Mouse (Mus musculus): ENCODE data around the gene 6030468B19Rik. TPM values are rescaled to one million over a fixed set of nuclear protein-coding genes. Genes with fewer than 3 reads are reported as not detected.
"Not testable (repeated sequence)": the region's sequence is repeated elsewhere in the genome, so short reads cannot be mapped to it uniquely, and the experiment has no call there.

The 6030468B19Rik gene
- total RNA-seq, 2 experiments from 2014 or later: not detected

DNA sequence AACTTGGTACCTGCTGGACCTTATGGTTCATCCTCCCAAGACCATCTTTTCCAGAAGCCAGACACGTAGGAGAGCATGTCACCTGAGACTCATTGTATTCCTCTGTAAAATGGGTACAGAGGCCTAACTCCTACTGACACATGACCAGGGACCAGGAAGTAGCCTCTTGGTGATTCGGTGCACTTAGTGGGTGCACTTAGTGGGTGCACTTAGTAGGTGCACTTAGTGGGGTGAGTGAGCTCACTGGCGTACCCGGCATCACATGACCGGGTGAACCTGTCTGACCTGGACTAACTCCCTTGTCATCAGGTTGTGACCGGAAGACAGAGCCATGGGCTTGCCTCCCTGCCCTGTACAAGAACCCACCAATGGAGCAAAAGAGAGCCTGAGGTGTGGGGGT lies 9.3 kb downstream of the 6030468B19Rik start:
- DNase-seq: no peak

DNA sequence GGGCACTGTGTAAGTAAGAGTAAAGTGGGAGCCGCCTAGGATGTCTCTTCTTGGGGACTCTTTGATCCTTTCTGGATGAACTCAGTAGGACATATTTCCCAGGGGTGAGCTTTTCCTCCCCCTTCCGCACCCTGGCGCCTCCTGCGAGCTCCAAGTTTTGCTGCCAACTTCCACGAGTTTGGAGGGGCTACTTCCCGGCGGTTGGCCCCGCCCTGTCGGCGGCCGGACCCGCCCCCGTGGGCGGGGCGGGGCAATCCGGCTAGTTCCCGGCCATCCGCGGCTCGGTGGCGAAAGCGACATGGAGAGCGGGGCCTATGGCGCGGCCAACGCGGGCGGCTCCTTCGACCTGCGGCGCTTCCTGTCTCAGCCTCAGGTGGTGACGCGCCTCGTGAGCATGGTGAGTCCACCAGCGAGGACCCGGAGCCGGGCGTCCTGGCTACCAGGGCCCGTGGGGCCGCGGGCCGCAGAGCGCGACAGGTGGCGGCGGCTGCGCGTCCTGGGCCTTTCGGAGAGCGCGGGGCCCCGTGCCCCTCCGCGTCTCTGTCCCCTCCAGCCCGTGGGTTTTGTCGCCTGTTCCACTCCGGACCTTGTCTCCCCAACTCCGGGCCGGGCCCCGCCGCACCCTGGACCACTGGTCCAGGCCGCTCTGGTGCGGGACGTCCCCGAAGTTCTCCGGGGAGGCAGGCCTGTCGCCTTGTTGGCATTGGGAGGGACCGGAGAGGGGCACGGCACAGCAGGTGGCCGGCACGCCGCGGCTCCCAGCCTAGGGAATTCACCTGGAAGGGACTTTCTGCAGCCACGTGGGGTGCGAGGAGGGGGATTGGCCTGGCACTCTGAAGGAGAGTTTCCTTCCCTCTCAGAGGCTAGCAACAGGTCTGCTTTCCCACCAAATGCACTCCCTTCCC lies 12.2 kb downstream of the 6030468B19Rik start, which contains the start of the genes Gm20708 and Syngr2:
Gene Gm20708 (plus strand): TSS at position 262 of the 905 bp plus-strand sequence.
Gene Syngr2 (plus strand): TSS at position 262 of the 905 bp plus-strand sequence.
- peak; percentile 81 for DNase-seq

DNA sequence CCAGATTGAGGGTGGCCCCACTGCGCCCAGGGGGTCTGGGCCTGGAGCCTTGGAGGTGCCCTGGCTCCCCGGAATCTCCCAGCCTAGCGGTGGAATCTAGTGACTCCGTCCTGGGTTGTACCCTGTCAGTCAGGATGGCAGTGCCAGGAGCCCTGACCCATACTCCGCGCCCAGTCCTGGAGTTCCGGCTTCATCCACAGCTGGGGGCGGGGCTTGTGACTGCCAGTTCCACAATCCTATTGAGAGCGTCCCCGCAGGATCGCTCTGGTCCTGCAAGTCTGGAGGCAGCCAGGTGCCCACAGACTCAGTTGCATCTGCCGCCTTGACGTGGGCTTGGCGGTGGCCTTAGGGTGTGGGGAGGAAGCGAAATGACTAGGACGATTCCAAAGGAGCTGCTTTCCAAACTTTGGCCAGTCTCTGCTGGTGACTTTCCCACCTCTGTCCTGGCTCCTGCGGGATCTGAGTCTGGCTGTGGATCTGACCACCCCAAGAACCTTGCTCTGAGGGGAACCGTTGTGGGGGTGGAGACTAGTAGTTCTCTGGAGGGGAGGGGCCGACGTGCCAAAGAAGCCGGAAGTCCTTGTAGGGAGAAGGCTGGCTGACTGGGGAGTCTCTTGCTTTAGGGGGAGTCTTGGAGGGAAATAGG lies 13.1 kb downstream of the 6030468B19Rik start:
- DNase-seq: peak; percentile 90

DNA sequence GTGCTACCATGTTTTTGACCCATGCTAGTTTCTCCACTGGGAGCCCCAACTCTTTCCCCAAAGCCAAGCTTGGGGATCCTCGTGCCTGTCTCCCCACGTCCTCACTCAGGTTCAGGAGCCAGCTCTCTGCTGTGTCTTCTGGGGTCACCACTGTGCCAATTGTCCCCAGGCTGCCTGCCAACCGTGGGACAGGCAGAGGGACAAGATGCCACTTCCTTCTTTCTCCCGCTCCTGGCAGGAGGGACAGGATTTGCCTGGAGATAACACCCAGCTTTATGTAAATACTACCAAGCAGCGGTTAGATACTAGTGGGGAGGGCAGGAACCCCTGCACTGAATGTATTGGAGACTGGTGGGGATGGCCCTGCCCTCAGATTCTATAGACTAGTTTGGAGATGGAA lies 16.4 kb downstream of the 6030468B19Rik start:
- DNase-seq: no peak

DNA sequence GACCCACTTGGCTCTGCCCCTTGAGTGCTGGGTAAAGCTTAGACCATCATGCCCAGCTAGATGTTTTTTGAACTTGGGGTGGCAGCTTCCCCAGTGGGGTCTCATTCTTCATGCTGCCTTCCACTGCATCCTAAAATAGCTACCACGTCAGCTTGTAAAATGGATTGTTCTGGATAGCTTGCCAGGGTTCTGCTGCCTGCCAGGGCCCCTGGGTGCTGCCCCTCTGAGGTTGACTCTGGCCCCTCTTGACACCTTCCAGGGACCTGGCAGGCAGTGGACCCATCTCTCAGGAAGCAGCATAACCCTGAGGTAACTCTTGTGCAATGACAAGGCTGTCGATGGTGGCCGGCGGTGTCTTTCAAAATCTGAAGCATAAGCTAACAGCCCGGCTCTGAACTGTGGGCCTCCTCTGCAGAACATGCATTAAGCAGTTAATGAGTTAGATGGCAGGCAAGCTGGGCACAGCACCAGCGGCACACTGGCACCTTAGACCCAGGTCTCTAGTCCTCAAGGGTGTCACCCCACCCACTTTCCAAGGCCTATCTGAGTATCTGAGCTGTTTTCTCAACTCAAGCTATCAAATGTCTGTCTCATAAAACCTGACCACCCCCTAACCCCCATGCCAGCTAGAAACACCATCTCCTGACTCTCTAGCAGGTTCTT lies 17.4 kb downstream of the 6030468B19Rik start:
- DNase-seq: no peak

DNA sequence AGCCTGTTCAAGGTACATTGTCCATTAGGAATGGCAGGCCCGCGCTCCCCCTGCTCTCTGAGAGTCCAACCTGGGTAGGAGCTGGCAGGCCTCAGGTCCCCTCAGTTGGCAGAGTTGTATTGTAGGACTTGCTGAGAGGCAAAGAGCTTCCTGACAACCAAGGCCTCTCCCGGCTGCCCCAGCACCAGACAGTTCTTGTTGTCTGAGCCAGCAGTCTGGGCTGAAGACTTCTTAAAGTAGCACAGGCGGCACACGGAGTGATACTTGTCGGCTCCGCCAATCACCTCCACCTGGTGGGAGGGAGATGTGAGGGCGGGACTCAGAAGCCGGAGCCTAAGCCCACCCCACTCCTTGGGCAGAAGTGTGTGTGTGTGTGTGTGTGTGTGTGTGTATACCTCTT lies 18.4 kb downstream of the 6030468B19Rik start:
- DNase-seq: not testable (repeated sequence)

DNA sequence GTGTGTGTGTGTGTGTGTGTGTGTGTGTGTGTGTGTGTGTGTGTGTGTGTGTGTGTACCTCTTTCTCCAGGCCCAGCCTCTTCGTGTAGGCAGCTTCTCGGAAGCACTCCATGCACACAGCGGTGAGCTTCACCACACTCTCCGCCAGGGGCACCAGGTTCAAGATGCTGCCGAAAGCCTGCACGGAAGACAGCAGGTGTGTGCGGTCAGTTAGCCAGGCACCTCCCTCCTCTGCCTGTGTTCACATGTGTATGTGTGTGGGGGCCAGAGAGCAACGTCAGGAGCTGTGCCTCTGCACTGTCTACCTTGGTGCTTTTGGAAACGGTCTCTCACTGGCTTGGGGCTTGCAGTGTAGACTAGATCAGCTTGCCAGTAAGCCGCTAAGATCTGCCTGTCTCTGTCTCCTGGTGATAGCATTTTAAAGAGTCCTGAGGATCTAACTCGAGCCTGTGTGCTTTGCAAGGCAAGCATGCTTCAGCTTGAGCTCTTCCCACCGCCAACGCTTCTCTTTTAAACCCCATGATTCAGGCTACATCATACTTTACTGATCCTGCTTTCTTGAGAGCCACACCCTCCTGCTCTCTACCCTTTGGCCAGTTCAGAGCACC lies 19.0 kb downstream of the 6030468B19Rik start:
- no peak for DNase-seq

DNA sequence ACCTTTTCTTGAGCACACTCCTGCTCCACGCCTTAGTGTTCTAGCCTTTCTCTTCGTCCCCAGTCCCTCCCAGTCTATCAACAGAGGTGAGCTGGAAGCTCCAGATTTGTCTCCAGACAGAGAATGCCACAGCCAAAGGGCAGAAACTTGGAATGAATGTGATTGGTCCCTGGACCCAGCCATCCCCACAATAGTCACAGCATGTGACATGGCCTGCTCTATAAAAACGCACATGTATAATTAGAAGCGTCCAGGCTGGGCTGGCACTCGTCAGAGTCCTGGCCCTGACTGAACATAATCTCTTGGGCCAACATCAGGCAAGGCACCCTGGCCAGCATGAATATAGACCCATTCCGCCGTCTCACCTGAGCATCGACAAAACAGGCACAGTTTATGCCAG lies 21.6 kb downstream of the 6030468B19Rik start:
- DNase-seq: peak; percentile 72

DNA sequence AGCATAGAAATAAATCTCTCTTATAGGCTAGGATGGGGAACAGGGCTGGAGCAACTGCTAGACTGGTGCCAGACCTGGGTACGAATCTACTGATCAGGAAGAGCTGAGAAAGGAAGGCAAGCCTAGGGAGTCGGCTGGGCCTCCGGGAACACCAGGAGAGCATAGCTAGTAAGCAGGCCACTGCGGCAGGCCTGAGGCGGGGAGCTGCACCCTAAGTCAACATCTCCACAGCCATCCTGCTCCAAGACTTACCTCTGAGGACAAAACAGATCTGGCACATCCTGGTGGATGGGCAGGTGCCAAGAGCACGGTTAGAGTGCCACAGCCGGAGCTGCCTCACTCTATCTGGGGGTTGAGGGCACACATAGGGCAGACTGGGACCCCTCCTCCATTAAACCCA lies 22.7 kb downstream of the 6030468B19Rik start:
- no peak for DNase-seq

DNA sequence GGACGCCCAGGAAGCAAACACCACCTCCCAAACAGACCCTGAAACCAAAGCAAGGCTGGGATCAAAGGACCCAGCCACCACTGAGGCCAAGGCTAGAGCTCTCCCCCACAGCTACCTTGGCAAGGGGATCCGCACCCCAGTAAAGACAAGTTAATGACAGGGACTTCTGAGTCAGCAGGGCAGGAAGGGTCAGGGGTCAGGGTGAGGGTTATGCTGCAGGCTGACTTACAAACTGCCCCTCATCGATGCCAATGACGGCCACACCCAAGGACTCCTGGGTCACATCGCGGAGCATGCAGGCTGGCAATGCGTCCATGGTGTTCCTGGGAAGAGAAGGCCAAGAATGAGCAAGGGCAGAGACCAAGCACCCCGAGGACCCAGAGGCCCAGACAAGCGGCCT lies 24.4 kb downstream of the 6030468B19Rik start:
- DNase-seq: no peak

DNA sequence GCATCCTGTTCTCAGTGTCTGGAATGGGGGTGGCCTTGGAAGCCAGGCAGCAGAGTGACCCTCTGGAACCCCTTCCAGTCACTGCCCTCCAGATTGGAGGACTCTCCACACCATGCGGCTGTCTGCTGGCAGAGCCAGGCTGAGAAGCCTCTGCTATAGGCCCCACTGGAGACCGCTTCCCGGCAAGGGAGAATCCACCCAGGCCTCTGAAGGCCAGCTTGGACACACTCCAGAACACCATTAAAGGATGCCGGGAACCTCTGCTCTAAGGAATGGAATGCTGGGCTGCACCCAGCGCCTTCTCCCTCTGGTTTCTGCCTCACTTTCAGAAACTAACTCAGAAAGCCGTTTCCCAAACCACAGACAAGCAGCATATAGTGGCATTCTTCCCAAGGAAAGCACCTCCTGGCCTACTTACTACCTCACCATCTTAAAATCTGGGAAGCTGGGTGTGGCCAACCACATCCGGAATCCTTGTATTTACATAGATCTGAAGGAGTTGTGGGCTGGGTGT lies 25.3 kb downstream of the 6030468B19Rik start:
- peak; percentile 60 for DNase-seq

DNA sequence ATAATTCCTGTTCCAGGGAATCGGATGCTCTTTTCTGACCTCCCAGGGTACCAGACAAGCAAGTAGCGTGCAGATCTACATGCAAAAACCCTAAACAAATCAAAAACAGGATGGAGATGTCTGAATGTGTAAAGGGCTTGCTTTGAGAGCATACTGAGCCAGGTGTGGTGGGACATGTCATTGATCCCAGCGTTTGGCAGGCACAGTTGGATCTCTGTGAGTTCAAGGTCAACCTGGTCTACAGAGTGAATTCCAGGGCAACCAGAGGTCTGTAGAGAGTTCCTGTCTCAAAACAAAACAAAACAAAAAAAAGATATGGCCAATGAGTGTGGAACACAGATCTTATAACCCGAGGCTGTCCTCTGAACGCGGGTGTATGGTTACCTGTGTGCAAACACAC lies 26.0 kb downstream of the 6030468B19Rik start:
- no peak for DNase-seq

DNA sequence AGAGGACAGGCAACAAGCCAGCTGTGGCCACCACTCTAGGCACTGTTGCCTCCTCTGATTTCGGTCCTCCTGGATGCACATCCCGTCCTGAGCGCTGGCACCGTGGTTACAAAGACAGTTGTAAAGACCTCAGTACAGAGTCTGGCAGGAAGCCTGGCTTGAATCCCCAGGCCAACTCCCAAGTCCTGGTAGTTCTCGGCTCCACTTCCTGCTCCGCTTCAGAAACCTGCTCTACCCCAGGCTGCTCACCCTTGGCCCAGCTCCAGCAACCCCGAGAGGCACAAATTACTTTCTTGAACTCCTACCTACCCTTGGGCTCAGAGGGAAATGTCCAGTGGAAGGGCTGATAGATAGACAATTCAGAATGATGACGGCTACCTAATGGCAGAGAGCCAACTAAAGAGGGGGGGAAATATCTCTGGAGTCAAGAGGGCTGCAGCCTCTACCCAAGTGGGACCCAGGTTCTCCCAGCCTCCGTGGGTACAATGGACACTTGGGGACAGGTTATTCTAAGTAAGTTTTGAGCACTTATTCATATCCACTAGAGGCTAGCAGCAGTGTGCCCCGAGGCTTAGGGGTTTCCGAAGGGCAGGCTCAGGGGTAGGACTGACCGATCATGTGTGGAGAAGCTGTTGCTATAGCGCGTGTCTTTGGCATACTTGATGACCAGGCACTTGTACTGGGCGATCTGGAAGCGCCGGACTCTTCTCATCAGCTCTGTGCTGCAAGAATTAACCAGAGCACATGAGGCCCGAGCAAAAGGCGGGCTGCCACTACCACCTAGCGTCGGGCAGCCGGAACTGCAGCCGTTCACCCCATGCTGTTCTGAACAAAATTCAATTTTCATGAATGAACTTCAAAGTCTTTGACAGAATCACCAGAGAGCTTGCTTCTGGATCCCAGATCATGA lies 26.9 kb downstream of the 6030468B19Rik start:
- peak; percentile 89 for DNase-seq

DNA sequence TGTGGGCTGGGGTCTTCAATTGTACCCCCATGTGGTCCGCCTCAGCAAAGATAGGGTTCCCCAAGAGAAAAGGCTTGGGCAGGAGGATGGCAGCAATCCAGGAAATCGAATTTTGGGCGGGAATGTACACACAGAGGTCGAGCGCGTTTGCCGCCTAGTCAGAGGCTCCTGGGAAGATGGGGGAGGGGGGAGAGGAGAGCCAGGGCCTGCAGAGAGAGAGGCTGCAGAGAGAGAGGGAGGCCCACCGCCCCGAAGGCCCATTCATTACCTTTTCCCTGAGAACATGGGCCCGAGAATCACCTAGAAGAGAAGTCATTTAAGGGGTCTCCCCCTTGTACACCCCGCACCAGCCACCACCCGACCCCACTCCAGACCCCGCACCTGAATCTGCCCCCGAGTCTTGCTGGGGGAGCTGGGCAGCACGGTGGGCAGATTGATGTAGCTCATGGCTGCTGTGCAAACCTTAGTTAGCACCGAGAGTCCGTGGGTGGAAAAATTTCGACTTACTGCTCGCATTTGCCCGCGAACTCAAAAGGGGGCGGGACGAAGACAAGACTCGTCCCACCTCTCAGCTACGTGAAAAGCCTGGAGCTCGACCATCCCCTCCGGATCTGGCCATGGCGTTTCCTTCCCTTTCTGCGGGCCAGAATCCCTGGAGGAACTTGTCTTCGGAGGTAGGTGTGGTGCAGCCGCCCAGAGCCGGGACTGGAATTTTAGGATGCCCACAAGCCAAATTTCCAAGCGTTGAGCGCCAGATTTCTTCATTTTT lies 28.1 kb downstream of the 6030468B19Rik start, which contains the start of the genes Afmid and Tk1:
Gene Afmid (plus strand): TSS at position 592 of the 769 bp plus-strand sequence.
Gene Tk1 (minus strand): TSS at position 760 of the 769 bp plus-strand sequence.
- peak; percentile 83 for DNase-seq

DNA sequence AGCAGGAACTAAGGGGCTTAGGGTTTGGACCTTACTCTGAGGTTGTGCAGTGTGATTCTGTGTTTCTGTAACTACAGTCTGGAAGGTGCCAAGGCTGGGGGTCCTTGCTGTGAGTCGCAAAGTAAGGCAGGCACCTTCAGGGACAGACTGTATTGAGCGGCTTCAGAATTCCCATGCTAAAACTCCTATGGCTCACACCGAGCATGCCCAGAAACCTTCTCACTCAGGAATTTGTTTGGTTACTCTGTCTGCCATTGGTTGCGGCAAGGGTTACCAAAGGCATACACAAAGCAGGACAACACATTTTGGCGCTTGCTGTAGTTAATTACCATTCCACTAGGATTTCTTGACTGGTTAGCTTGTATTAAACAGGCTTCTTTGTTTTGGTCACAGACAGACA lies 28.7 kb downstream of the 6030468B19Rik start:
- DNase-seq: no peak

DNA sequence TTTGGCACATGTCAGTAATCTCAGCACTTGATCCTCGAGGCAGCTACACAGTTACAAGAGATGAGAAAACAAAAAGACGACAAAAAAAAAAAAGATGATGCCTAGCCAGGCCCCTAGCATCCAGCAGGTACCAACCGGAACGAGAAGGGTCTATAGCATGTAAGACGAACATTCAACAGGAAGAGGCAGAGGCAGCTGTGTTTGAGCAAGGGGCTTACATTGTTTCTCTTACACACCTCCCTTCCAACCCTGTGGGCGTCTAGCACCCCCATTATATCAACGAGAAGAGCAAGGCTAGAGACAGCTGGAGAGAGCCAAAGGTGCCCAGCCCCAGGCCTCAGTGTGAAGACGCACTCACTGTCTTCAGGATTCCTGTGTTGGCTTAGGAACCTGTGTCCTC lies 29.5 kb downstream of the 6030468B19Rik start:
- no peak for DNase-seq

DNA sequence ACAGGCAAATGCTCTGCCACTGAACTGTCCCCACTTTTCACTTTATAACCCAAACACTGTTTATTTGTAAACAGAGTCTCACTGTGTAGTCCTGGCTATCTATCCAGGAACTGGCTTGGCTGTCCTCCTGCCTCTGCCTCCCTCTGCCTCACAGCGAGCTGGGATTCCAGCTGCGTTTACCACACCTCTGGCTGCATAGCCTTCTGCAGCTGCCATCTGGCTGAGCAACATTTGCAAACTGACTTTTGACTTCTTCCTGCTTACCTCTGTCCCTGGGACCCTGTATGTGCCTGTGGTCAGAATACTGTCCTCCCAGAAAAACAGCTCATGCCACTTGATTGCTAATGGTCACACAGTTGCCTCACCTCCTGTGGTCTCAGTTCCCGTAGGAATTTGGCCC lies 29.9 kb downstream of the 6030468B19Rik start:
- no peak for DNase-seq

DNA sequence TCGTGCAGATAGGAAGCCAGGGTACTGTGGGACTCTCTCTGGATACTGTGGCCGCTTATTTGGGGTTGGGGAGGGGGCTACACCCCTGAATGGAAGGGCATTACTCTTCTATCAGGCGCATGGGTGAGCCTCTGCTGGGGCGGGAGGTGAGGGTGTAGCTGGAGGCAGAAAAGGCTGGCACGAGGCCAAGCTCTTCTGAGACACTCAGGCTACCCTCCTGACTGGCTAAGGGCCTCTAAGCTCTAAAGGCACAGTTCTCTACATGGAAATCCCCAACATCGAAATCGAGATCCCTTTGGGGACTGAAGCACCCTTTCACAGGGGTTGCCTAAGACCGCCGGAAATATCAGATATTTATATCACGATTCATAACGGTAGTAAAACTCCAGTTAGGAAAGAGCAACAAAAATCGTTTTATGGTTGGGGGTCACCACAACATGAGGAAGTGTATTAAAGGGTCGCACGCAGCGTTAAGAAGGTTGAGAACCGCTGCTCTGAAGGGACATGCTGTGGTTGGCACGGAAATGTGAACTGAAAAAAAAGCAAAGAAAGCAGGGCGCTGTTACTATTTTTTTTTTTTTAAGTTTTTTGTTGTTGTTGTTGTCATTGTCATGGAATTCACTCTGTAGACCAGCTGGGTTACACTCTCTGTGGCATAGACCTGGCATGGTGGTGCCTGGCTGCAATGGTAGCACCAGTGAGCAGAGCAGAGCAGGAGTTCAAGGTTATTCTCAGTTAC lies 30.9 kb downstream of the 6030468B19Rik start:
- DNase-seq: peak; percentile 62

DNA sequence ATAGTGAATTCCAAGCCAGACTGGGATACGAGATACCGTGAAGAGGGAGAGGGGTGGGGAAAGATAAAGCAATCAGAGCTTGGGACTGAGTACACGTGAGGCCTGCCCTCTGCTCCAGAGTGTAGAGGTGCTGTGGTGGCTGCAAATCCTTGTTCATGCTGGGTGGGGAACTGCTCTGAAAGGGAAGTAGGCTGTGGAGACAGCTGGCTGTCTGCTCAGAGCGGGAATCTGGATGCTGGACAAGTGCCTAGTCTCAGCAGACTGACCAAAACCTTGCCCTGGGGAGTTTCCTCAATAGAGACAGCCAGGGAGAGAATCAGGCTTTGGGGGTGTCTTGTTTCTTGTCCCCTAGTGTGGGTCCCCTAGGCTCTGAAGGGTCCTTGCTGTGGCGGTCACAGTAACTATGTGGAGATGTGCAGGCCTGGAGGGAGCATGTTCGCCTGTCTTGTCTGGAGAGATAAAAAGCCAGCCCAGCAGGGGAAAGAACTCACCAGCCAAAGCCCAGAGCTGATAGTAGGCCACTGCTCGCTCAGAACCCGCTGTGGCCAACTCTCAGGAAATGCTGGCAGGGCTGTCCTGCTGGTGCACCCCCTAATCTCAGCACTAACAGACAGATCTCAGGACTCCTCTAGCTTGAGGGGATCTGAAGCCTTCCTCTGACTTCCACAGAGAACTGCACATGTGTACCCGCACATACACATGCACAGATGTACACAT lies 31.6 kb downstream of the 6030468B19Rik start:
- peak; percentile 69 for DNase-seq

All from heart, postnatal 4 days (tissue).